ENCODE assay signal across 9 mouse cellular contexts in the genomic region with DNA sequence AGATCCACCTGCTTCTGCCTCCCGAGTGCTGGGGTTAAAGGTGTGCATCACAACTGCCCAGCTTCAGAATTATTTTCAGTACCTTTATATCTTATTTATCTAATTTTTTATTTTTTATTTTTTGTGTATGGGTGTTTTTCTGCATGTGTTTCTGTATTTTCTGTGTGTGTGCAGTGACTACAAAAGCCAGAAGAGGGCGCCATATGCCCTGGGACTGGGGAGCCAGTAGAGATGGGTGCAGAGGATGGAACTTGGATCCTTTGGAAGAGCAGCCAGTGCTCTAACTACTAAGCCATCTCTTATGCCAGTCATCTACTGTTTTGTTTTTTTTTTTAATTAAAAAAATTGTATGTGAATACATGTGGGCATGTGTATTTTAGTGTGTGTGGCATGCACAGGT. TPM values are rescaled to one million over a fixed set of nuclear protein-coding genes. Genes with fewer than 3 reads are reported as not detected.
A peak's percentile ranks its signal among the peaks of the same experiment; 100 is the strongest.
DNase-seq lines count a peak whose midpoint lies in the region; TF ChIP-seq lines count a peak whose summit lies in the region.
"Had no signal": no experiment of that assay in that cellular context is flagged by ENCODE, and none has a peak within 500 bp of the region (broad histone marks: within the 10 kb centered on the region; RNA-seq: fewer than 3 reads in every experiment).

No protein-coding gene starts in this region.

- H3K4me3 ChIP-seq in embryonic fibroblast, embryonic 13.5 days (ENCODE audit: insufficient read depth, low read length), result no peak overlapping the region
- H3K4me3 ChIP-seq: limb, embryonic 12.5 days had no signal

- no peaks in the 10 kb centered on the region for H3K27me3 ChIP-seq in splenic B cell, adult 2 months (ENCODE audit: control insufficient read depth, insufficient read depth, low read length, poor library complexity, severe bottlenecking)
- H3K27me3 ChIP-seq: limb, embryonic 12.5 days had no signal

- TF ChIP-seq CTCF in embryonic fibroblast, embryonic 13.5 days (IDR thresholded peaks at IDR 0.05; ENCODE audit: borderline replicate concordance, insufficient read depth, low read length), result peak; percentile 25; the same call in 1 of the 2 replicates

- TF ChIP-seq POLR2A in embryonic fibroblast, embryonic 13.5 days (IDR thresholded peaks at IDR 0.05; ENCODE audit: low read depth, low read length), result no peak

- no peaks in the 10 kb centered on the region for H3K4me1 ChIP-seq in embryonic fibroblast, embryonic 13.5 days (ENCODE audit: control insufficient read depth, insufficient read depth, low read length)
- H3K4me1 ChIP-seq: limb, embryonic 12.5 days had no signal

- H3K27ac ChIP-seq in embryonic fibroblast, embryonic 13.5 days (ENCODE audit: insufficient read depth, low read length), result no peak overlapping the region
- H3K27ac ChIP-seq: limb, embryonic 12.5 days had no signal

- H3K36me3 ChIP-seq in splenic B cell, adult 2 months (ENCODE audit: control insufficient read depth, insufficient read depth, low read length, poor library complexity, severe bottlenecking), result peaks cover 1% of the 10 kb centered on the region; the same call in 1 of the 2 replicates

- DNase-seq in embryo, embryonic 9.5 days (ENCODE audit: extremely low spot score), result peak; percentile 8
- no peak for DNase-seq in embryo, embryonic 11 days
- DNase-seq in ovary, postnatal 14 days (ENCODE audit: low spot score), result peak; percentile 9
- no peak for DNase-seq in ovary, adult 18-20 months (ENCODE audit: low spot score)
- DNase-seq in splenic B cell, adult 2 months (ENCODE audit: low read depth, low spot score), result peak; percentile 48
- DNase-seq in neural tube, embryonic 10.5 days (ENCODE audit: extremely low spot score, low spot score), result no peak
- no peak for DNase-seq in gastrocnemius, adult 18-20 months (ENCODE audit: low spot score)

RNA-seq across cellular contexts. Expression of a gene that starts 46.0 kb away (rescaled TPM):
- 20.1 and 24.2 TPM in 2 replicates for polyA plus RNA-seq in embryonic fibroblast, embryonic 13.5 days (2011; ENCODE audit: insufficient read length, low read depth, missing spikeins)
- total RNA-seq in gastrocnemius, adult 18-20 months (2021), result 10 to 100 TPM; 58.6 to 61.0 TPM

RNA-seq across cellular contexts. Expression of a gene that starts 57.5 kb away (rescaled TPM):
- 115 and 123 TPM in 2 replicates for polyA plus RNA-seq in embryonic fibroblast, embryonic 13.5 days (2011; ENCODE audit: insufficient read length, low read depth, missing spikeins)
- 100 to 1,000 TPM; 117 to 118 TPM for total RNA-seq in gastrocnemius, adult 18-20 months (2021)

Comparison
In these comparisons a context has a peak if more than half of its experiments do, and no peak if none do; other contexts are left out.
1. DNase-seq: peak in embryo, embryonic 9.5 days (single experiment), ovary, postnatal 14 days (single experiment) and splenic B cell, adult 2 months (single experiment); none in embryo, embryonic 11 days (single experiment), ovary, adult 18-20 months (single experiment), neural tube, embryonic 10.5 days (single experiment) and gastrocnemius, adult 18-20 months (single experiment).